Mouse (Mus musculus) cerebellum, postnatal 4 days (tissue): ENCODE measurements around the gene Prl8a2.

ENCODE experiments used
- DNase-seq, 2 experiments: peaks; one replicate each; pipeline ENCODE4 v3.0.0; 2022; ENCODE audit warnings: low spot score in 2 of 2, mixed read lengths in 1 of 2

The Prl8a2 gene

DNA sequence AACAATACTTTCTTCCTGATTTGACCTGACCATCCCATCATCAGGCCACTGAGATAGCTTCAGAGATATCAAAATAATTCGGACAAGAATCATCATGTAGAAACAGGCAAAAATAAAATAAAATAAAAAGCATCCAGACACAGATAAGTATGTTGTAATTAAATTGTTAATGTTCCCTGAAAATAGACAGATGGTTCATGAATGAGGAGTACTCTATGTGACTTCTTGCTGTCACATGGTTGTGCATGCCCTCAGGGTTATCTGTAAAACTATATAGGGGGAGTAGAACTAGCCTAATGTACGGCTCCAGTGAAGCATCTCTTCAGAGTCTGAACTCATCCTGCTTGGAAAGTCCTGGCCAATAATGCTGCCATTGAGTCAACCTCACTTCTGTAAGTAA lies at the start of gene Prl8a2:
Gene Prl8a2 (plus strand): TSS at position 301 of the 400 bp plus-strand sequence.
- DNase-seq, result no peak

DNA sequence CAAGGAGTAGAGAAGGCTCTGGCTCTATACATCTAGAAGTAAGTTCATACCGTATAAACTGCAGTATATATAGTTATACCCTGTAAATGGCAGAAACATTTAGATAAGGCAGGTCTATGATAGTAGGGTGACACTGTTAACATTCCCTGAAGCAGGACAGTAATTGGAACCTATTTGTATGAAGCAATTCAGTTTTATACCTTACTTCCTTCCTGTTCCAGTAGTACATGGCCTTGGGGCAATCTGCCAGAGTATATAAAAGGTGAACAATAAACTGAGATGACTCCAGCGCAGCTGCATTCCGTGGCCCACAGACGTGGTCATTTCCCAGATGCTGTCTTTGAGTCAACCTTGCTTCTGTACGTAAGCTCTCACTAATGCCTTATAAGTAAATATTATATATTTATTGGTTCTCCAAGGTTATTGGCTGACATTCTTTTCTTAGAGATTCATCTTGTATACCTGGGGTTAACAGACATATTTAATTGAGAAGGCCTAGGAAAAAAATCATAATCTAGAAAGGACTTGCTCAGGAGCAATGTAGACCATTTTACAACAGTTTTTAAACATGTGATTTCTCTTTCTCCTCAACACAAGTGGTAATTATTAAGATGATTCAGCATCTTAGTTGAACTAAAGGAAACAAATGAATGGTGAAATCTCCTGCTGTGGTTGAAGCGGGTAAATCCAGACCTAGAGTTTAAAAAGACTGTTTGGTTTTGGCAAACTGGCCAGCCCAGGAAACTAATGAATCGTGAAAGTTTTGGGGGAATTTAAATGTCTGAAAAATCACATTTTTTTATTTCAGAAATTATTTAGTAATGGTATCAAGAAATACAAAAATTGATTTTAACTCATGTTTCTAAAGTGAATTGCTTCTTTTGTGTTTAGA lies 32.9 kb upstream of the Prl8a2 start, which contains the start of gene Prl6a1:
Gene Prl6a1 (plus strand): TSS at position 294 of the 892 bp plus-strand sequence.
- DNase-seq, result no peak

DNA sequence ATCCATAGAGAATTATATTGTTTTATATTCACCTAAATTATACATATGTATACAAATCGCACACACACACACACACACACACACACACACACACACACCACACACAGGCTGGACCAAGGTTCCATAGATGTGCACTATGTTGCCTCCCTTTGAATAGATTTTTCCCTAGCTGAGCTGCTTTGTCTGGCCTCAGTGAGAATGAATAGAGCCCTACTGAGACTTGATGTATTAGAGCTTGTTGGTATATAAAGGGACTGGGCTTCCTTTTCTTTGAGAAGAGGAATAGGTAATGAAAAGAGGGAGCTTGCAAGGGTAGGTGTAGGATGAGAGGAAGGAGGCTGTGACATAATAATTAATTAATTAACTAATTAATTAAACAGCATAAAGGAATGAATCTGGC lies 10.5 kb upstream of the Prl8a2 start:
- no peak for DNase-seq

DNA sequence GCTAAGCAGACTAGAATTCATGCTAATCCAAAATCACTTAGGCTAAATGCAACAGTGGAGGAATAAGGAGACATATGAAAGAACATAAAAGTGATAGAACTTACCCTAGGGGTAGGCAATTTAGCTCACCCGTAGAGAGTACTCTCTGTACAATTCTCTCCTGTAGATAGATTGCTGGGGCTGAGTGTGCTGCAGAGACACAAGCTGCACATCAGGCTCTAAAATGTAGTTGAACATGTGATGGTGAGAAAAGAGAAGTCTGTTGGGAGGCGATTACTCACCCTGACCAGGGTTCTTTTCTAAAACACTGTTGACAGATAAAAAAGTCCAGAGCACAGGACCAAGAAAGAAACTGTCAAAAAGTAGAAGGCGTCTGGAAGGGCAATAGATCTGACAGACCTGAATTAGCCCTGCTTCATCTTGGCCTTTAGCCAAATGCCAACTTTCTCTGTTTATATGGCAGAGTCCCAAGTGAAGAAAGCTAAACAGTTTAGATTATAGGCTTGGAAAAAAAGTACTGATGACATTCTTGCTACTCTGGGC lies 2.7 kb upstream of the Prl8a2 start:
- DNase-seq, result no peak

DNA sequence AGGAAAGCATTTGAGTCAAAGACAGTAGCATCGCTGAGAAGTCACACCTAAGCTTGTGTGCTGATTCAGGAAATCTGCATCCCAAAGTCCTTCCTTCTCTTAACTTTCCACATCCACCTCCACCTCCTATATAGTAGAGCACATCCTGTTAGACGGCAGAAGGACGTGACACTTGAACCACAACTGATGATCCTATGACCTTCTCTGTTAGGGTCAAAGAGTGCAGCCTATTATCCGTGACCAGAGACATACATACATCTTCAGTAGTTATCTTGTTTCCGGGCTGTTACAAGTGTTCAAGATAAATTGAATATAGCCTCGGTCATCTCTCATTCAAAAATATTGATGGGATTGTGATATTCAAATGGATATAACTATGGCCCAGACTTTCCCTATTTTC lies 45.3 kb downstream of the Prl8a2 start, which contains the start of gene Prl2b1:
Gene Prl2b1 (minus strand): TSS at position 101 of the 400 bp plus-strand sequence.
- DNase-seq, result no peak

DNA sequence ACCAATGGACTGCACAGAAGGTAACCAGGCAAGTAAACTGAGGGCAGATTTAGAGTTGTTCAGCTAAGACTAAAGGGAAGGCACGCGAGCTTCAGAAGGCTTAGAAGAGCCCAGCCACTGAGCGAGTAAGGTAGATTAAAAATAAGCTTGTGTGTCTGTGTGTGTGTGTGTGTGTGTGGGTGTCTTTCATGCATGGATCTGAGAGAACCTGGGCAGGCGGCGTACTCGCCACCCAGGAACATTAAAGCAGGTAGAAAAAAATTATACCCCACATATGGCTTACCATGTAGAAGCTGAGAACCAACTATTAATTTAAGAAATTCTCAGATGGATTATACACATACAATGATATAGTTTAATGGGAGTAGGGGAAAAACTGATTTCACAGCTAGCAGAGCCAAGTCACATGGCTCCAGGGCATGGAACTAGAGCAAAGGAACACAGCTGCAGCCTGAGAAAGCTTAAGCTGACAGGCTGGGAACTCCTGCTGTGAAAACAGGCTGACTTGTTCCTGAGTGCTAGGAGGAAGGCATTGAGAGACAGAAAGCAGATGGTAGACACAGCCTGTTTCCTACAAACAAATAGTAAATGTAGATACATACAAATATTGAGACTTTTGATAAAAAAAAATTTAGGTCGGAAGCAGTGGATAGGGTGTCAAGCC lies 53.7 kb downstream of the Prl8a2 start:
- DNase-seq, result peak in 1 of 2 experiments; percentile 32
